Mouse (Mus musculus) liver, adult 2 months (tissue): ENCODE measurements around the gene Rgs2.

Experiments used
- CTCF ChIP-seq: fragments of 200-500 bp; IDR thresholded peaks from 2 replicates; pipeline ENCODE4 v1.5.1; 2011; ENCODE audit warnings: low read depth, low read length, control low read depth
- POLR2A ChIP-seq: fragments of 200-500 bp; IDR thresholded peaks from 2 replicates; pipeline ENCODE4 v1.6.1; 2011; ENCODE audit warnings: low read length, control low read depth; ENCODE audit not compliant: insufficient read depth; ENCODE audit errors: extremely low read depth

- TF ChIP-seq POLR2A (peak; percentile 87), CTCF (0 out of 2 replicates have a peak, but pooled peaks have one; percentile 0)
These were observed at the start of gene Rgs2 for GRCm38 (mm10) chr1:144003904-144004740.
